Mouse (Mus musculus) c-Kit-positive CD71-negative TER-119-negative erythroid progenitor cells, embryonic 14.5 days (primary cell): ENCODE measurements around the gene Pcgf2.
"Not testable (repeated sequence)": the region's sequence is repeated elsewhere in the genome, so short reads cannot be mapped to it uniquely, and the experiment has no call there.

Experiments
- DNase-seq: peaks from one replicate; pipeline ENCODE4 v3.0.0-alpha.2; 2013; ENCODE audit warnings: low read depth

Gene Pcgf2

GRCm38 (mm10) chr11:97717369-97718280 is 17.3 kb upstream of the Pcgf2 start:
- no peak for DNase-seq

GRCm38 (mm10) chr11:97716021-97716420 is 15.7 kb upstream of the Pcgf2 start:
- DNase-seq, result no peak

- peak; percentile 14 for DNase-seq
These were observed 14.8 kb upstream of the Pcgf2 start for GRCm38 (mm10) chr11:97714784-97715760.

GRCm38 (mm10) chr11:97714356-97714755 is 14.1 kb upstream of the Pcgf2 start:
- DNase-seq, result no peak

GRCm38 (mm10) chr11:97713896-97714295 is 13.6 kb upstream of the Pcgf2 start:
- DNase-seq, result no peak

GRCm38 (mm10) chr11:97712286-97712685 is 12.0 kb upstream of the Pcgf2 start:
- DNase-seq, result no peak

- DNase-seq, result no peak
These were observed 11.1 kb upstream of the Pcgf2 start for GRCm38 (mm10) chr11:97711200-97711900.

GRCm38 (mm10) chr11:97710067-97710466 is 9.8 kb upstream of the Pcgf2 start:
- not testable (repeated sequence) for DNase-seq

GRCm38 (mm10) chr11:97703039-97703826 is 2.9 kb upstream of the Pcgf2 start, which contains the start of gene Psmb3:
Gene Psmb3, plus strand, starts transcription at chr11:97703399.
- DNase-seq, result peak; percentile 100

GRCm38 (mm10) chr11:97702393-97702745 is 2.1 kb upstream of the Pcgf2 start:
- DNase-seq, result peak; percentile 82

GRCm38 (mm10) chr11:97701581-97702392 is 1.5 kb upstream of the Pcgf2 start:
- no peak for DNase-seq

- DNase-seq, result no peak
These were observed 666 bp upstream of the Pcgf2 start for GRCm38 (mm10) chr11:97700746-97701580.

- no peak for DNase-seq
These were observed 683 bp downstream of the Pcgf2 start for GRCm38 (mm10) chr11:97699626-97700002.

GRCm38 (mm10) chr11:97698741-97699611 is 1.3 kb downstream of the Pcgf2 start:
- DNase-seq, result no peak

GRCm38 (mm10) chr11:97697891-97698529 is 2.3 kb downstream of the Pcgf2 start:
- DNase-seq, result no peak

GRCm38 (mm10) chr11:97697199-97697890 is 3.0 kb downstream of the Pcgf2 start:
- DNase-seq, result no peak

- DNase-seq, result no peak
These were observed 3.6 kb downstream of the Pcgf2 start for GRCm38 (mm10) chr11:97696669-97697068.
